Mouse (Mus musculus): Measurements from ENCODE around the gene Vps54.

GRCm38 (mm10) chr11:21235381-21235780 is 3.7 kb upstream of the Vps54 start:
- TF ChIP-seq CTCF (IDR thresholded peaks at IDR 0.05; ENCODE audit: low read depth, low read length), result no peak
- no peak for TF ChIP-seq POLR2A (IDR thresholded peaks at IDR 0.05; ENCODE audit: extremely low read depth, insufficient read depth, low read length)

Data from liver, adult 2 months (tissue).